Mouse (Mus musculus): Measurements from ENCODE around the gene Rlbp1.

DNA sequence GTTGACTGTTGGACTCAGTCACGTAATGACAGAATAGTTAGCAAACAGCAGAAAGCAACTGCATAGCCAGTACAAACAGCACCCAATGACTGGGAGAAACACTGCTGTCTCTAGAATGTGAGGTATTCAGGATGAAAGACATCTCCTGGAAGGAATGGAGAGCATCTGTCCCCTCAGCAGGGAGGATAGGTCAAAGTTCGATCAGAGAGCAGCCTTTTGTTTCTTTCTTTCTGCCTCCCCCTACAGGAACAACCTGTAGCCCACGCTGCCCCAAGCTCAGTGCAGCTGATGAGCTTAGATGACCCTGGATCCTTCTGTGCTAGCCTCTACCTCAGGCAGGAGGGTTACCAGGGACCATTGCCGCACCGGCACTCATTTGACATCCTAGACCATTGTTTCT, 41.4 kb upstream of the Rlbp1 start:
- TF ChIP-seq CTCF (IDR thresholded peaks at IDR 0.05) (no peak), POLR2A (IDR thresholded peaks at IDR 0.05; ENCODE audit: insufficient read depth, low read depth, low read length) (no peak), EP300 (IDR thresholded peaks at IDR 0.05; ENCODE audit: insufficient read depth, low read depth, low read length) (no peak)
